Mouse (Mus musculus) embryonic fibroblast, embryonic 13.5 days (primary cell): ENCODE measurements around the gene Nip7.

Experiments
- CTCF ChIP-seq: IDR thresholded peaks from 2 replicates; pipeline ENCODE4 v1.5.1; 2011; ENCODE audit warnings: mild to moderate bottlenecking, control low read depth, low read length, moderate library complexity, borderline replicate concordance; ENCODE audit not compliant: insufficient read depth
- POLR2A ChIP-seq: IDR thresholded peaks from 2 replicates; pipeline ENCODE4 v1.6.1; 2011; ENCODE audit warnings: low read depth, mild to moderate bottlenecking, control low read depth, low read length, moderate library complexity

- TF ChIP-seq CTCF (no peak), POLR2A (peak; percentile 78)
Measured at GRCm38 (mm10) chr8:107056076-107056972, at the start of gene Nip7, which contains the start of gene Cog8.
